Mouse (Mus musculus) urinary bladder, postnatal 36 days (tissue): ENCODE measurements around the gene Cdk5rap3.

ENCODE experiments used
- DNase-seq, 2 experiments: peaks; one replicate each; pipeline ENCODE4 v3.0.0; 2022; ENCODE audit warnings: low spot score in 2 of 2, mixed read lengths in 1 of 2

Gene Cdk5rap3

DNA sequence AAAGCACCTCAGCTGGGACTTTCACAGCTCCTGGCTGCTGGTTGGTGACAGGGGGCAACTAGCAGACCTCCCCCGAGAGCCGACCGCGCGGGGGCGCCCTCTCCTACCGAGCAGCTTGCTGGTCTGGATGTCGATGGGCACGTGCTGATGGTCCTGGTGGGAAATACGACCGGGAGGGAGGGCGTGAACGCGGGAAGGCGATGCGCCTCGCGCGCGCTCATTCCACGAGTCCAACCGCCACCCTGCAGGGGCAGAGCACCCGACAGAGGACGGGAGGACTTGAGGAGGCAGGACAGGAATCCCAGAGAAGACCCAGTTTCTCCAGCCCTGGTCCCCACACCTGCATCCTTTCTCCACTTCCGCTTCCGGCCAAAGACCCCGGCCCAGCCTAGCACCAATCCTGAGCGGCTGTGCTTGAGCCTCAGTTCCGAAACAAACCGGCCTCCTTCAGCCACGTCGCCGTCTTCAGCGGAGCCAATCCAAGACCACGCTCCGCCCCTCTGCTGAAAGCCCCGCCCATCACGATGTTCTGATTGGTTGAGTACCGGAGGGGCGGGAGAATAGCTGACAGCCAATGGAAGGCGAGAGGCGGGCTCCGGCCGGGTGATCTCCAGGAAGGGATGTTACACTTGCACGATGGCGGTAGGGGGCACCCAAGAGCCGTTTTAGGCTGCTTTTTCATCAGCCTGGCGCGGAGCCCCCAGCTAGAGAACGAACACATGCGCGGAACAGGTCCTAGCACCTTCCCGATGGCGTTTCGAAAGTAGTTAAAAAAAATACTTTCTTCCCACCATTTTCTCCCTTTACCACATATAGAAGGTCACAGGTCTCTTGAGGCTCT, at the start of gene Cdk5rap3:
TSS of gene Cdk5rap3 (minus strand) at position 453 of the 841 bp plus-strand sequence.
- DNase-seq, result peak; percentile 99

GRCm38 (mm10) chr11:96963580-96963979, 47.3 kb upstream of the Cdk5rap3 start:
- peak; percentile 81 to 89 for DNase-seq

DNA sequence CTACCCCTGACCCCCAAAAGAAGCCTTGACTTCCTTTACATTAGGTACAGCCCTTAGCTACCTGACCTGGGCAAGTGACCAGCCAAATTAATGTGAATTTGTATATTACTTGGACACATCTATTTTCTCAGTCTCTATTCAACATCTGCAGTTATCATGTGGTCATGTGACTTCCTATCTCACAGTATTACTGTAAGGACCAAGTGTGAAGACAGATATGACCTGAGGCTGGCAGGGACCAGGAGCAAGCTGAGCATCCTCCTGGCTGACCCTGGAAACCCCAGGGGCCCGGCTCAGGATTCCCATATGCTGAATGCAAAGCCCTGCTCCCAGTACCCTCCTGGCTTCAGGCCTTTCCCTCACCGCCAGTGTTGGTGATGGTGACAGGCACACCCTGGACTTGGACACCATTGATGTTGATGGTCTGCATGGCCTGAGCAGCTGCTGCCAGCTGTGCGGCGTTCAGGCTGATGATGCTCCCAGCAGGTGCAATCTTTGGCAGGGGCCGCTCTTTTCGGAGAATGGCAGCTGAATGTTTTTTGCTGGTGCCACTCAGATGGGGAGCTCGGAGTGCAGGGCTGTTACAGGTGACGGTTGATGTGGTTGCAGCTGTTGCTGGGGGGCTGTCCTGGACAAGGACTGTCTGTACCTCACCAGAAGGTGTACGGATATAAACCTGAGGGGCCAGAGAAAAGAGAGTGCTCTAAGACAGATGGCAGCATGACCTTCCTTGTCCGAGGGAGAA, 40.9 kb upstream of the Cdk5rap3 start:
- DNase-seq, result no peak

DNA sequence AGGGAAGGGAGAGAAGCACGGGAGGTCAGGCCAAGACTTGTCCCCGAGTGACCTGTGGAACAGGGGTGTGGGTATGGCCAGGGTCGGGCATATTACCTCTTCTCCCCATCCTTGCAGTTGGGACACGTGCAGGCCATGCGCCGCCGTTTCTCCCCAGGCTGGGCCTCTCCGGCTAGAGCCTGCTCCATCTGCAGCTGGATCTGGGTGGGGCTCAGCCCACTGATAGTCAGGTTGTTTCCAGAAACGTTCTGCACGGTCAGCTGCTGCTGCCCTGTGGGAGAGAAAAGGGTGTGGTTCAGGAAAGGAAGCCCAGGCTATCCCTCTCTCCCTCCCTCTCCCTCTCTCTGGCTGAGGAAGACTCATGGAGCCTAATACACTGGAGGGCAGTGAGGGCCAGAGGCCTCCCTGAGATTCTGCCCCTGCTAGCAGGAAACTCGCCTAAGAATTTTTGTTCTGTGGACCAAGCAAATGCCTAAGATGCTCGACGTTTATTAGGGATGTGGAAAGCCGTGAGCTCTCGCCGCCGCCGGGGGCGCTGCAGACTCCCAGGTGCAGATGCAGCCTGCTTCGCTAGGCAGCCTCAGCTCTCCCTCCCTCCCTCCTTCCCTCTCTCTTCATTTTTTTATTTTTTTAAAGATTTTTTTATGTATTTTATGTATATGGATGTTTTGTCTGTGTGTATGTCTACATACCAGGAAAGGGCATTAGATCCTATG, 39.9 kb upstream of the Cdk5rap3 start:
- DNase-seq, result no peak

DNA sequence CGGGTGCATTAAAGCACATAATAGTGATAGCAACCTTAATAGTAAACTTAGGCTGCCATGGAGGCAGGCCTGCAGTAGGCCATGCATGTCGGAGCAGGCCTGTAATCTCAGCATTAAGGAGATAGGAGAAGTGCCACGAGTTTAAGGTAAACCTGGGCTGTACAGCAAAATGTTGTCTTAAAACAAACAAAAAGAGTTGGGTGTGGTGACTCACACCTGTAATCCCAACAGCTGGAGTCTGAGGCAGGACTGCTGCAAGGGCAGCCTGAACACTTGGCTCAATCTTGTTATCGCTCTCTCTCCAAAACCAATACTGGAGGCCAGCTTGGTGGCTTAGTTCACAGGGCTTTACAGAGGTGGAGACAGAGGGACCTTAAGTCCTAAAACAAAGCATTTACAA, 38.8 kb upstream of the Cdk5rap3 start:
- no peak for DNase-seq

- no peak for DNase-seq
Measured at GRCm38 (mm10) chr11:96952896-96953295, 36.6 kb upstream of the Cdk5rap3 start.

GRCm38 (mm10) chr11:96952426-96952825, 36.1 kb upstream of the Cdk5rap3 start:
- DNase-seq, result no peak

GRCm38 (mm10) chr11:96950767-96951166, 34.5 kb upstream of the Cdk5rap3 start:
- DNase-seq, result no peak

DNA sequence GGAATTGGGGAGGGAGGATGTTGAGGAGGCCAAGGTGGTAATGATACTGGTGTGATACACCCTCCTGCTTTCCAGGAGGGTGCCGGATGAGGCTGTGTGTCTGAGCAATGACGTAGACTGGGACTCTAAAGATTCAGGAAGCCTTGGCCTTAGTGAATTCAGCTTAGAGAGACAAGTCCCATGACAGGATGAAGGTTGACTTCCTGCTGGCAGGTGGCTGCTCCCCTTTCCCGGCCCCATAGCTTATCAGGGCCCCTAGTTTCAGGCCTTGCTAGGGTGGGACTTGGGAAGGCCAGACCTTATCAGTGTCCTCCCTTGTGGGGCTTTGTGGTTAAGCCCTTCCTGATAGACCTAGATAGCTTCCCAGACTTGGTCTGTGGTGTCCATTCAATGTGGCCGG, 31.6 kb upstream of the Cdk5rap3 start:
- DNase-seq, result no peak

GRCm38 (mm10) chr11:96946498-96946897, 30.2 kb upstream of the Cdk5rap3 start:
- DNase-seq, result no peak

GRCm38 (mm10) chr11:96944844-96945580, 28.7 kb upstream of the Cdk5rap3 start:
- DNase-seq, result no peak

DNA sequence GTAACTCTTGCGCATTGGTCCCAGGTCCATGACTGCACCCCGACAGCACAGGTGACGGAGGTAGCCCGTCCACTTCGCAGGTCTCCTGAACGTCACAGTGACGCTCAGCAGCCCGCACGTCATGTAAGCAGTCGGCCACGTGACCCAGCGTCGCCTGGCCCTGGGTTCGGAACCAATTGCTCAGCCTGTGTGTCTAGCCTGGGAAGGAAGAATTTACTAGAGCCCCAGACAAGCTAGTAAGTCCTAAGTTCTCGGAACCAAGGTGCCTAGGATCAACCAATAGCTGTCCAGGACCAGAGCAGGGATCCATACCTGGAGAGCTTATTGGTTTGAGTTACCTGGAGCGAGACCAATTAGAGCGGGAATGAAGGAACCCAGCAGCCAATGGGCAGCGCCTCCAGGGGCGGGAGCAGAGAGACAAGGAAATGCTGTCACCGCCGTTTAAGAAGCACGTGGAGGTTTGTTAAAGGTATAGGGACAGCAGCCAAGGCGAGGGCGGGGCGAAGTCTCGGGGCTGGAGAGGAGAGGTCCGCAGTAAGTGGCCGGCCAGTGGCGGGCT, 27.5 kb upstream of the Cdk5rap3 start, which contains the start of gene Pnpo:
TSS of gene Pnpo (minus strand) at position 241 of the 559 bp plus-strand sequence.
- peak; percentile 82 to 92 for DNase-seq

DNA sequence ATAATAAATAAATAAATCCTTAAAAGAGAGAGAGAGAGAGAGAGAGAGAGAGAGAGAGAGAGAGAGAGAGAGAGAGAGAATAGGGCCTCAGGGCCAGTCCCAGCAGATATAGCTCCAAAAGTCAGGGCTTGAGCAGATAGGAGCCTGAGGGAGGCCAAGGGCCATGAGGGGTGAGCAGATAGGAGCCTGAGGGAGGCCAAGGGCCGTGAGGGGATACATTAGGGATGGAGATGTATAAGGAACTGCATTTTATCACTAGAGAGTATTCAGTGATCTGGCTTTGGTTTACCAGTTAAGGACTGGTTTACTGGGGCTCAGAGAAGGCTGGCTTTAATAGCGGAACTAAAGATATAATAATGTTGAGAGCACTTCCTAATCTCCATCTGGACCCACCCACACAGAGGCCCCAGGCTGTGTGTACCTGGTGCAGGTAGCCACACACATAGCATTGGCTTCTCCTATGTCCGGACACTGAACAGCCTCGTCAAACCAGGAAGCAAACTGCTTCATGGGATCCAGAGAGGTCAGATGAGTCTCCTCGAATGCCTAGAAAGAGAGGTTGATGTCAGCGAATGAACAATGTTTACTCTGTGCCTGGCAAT, 25.8 kb upstream of the Cdk5rap3 start:
- no peak for DNase-seq

- no peak for DNase-seq
Measured at GRCm38 (mm10) chr11:96940578-96941465, 24.5 kb upstream of the Cdk5rap3 start.

DNA sequence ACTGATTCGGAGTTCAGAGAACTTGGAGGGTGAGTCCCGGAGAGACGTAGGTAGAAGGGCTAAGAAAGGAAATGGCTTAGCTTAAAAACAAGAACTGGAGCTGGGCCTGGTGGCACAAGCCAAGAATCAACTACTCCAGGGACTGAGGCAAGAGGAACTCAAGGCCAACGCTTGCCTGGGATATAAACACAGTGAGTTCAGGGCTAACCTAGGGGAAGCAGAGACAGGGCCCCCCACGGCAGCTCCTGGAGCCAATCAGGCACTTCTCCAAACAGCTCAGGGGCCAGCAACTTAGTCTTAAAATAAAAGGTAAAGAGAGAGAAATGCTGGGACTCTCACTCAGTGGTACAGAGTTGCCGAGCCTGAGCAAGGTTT, 22.1 kb upstream of the Cdk5rap3 start:
- DNase-seq, result no peak

- peak; percentile 57 to 76 for DNase-seq
Measured at GRCm38 (mm10) chr11:96937549-96938425, 21.5 kb upstream of the Cdk5rap3 start.

- no peak for DNase-seq
Measured at GRCm38 (mm10) chr11:96935872-96936650, 19.8 kb upstream of the Cdk5rap3 start.

GRCm38 (mm10) chr11:96934921-96935356, 18.6 kb upstream of the Cdk5rap3 start:
- peak; percentile 28 to 52 for DNase-seq
